Mouse (Mus musculus) lung, adult 2 months (tissue): ENCODE measurements around the gene Pym1. TPM values are rescaled to one million over a fixed set of nuclear protein-coding genes. Genes with fewer than 3 reads are reported as not detected.
A peak's percentile ranks its signal among the peaks of the same experiment; 100 is the strongest.
"Not testable (repeated sequence)": the region's sequence is repeated elsewhere in the genome, so short reads cannot be mapped to it uniquely, and the experiment has no call there.

ENCODE experiments used
- DNase-seq: peaks from one replicate; pipeline ENCODE4 v3.0.0; 2022
- H3K4me1 ChIP-seq: fragments of 200-500 bp; 2 replicates; pipeline ENCODE4 v1.6.1; 2011; ENCODE audit warnings: low read length; ENCODE audit not compliant: control insufficient read depth, insufficient read depth
- H3K4me3 ChIP-seq: fragments of 200-500 bp; replicated peaks from 2 replicates; pipeline ENCODE3; 2011; ENCODE audit warnings: low read depth, mild to moderate bottlenecking, control low read depth, low read length; ENCODE audit errors: extremely low read depth
- CTCF ChIP-seq: fragments of 200-500 bp; IDR thresholded peaks from 2 replicates; pipeline ENCODE4 v1.5.1; 2011; ENCODE audit warnings: mild to moderate bottlenecking, low read length, control low read depth; ENCODE audit not compliant: insufficient read depth
- POLR2A ChIP-seq: fragments of 200-500 bp; IDR thresholded peaks from 2 replicates; pipeline ENCODE4 v1.6.1; 2011; ENCODE audit warnings: low read depth, mild to moderate bottlenecking, control low read depth, low read length, borderline replicate concordance; ENCODE audit errors: extremely low read depth
- WGBS: fragments of 180-500 bp; shearing (Covaris S2); methylation state at CpG from one replicate; pipeline ENCODE4 v1.1.7; 2018; 5-methylcytosine and 5-hydroxymethylcytosine counted together
- polyA plus RNA-seq: library from polyadenylated mRNA; depleted of rRNA; stranded (reverse); fragments of >200 nt; gene quantifications from 2 replicates; pipeline ENCODE4 v1.2.3, GENCODE M21; 2012; rRNA removed

Pym1 gene
- polyA plus RNA-seq, result 15.9 and 22.4 TPM in 2 replicates

DNA sequence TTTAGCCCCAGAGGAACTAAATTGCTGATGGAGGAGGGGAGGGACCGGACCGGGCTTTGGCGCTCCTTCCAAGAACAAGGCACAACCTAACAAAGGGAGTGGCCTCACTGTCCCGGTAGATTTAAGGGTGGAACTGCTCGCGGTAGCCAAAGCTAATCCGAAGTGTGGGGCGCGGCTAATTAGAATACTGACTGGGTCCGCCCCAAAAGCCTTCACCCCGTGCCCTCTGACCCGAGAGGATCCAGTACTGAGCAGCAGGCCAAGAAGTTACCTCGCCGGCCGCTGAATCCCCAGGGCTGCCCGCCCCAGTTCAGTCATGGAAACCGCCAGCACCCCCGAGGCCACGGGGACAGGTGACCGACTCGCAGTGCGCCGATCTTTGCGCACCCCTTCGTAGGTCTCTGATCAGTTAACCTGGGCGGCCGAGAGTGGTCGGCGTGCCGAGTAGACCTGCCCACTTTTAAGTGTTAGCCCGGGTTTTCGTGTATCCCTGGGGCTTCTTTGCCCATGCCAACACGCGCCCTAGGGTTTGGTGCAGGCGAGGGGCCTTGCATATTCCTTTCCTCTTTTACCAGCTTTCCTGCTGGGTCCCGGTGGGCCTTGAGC is at the start of gene Pym1:
Pym1 (plus strand) TSS at position 244 of the 606 bp plus-strand sequence.
- peak within 1 kb of the TSS; percentile 88 for H3K4me3 ChIP-seq
- TF ChIP-seq CTCF (no peak), POLR2A (peak; percentile 66; the same call in 1 of the 2 replicates)
- DNase-seq, result peak; percentile 85
- WGBS, result under 1% methylated on average over 36 of the region's 36 CpGs
- H3K4me1 ChIP-seq, result peaks cover 17% of the 10 kb centered on the region

DNA sequence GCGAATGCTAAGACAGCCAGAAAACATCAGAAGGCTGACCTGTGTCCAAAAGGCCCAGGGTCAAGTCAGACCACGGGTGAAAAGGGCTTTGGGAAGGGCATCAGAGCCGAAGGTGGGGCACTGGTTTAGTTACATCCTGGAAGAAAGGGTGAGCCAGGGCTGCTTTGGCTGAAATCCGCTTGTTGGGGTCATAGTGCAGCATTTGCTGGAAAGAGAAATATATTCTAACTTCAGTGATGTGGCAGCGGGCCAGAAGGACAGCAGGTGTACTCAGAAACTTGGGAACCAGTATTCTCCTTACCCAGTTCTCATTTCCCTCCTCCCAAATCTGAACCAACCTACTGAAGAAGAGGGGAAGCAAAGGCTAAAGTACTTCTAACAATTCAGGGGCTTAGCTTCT is 48.7 kb upstream of the Pym1 start:
- TF ChIP-seq CTCF (no peak), POLR2A (no peak)
- Histone ChIP-seq H3K4me1 (peaks cover 5% of the 10 kb centered on the region), H3K4me3 (no peak overlapping the region)
- no peak for DNase-seq
- WGBS, result 82% methylated on average over 5 of the region's 5 CpGs

DNA sequence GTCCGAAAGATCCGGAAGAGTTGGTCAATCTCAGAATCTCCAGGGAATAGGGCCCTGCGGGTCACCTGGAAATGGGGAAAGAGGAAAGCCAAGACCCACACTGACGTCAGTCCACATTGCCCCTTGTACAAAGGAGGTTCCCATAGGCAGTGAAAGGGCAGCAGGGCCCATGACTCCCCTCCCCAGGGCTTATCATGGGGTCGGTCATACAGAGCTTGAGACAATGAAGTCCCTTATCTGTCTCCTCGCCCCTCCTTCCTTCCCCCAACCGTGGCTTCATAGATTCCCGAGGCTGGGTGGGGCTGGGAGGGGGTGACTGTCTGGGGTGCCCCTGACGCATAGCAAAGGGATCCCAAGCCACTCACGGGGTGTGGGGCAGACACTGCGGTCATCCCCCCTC is 48.1 kb upstream of the Pym1 start:
- peaks cover 6% of the 10 kb centered on the region for H3K4me1 ChIP-seq
- DNase-seq, result no peak
- WGBS, result 70% methylated on average over 11 of the region's 11 CpGs
- no peak for TF ChIP-seq POLR2A
- TF ChIP-seq CTCF, result no peak
- no peak overlapping the region for H3K4me3 ChIP-seq

DNA sequence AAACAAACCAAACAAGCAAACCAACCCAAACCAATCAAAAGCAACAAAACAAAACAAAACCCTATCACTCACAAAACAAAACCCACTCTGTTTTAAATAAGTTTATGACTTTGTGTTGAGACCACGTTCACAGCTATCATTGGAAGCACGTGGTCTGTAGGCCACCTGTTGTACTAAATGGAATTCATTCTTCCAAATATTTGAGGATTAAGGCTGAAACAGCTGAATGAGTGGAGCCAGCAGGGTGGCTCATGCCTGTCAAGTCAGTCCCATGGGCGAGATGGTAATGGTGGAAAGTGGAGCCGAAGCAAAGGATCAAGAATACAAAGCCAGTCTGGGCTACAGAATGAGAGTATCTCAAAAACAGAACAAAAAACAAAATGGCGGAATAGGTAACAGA is 47.0 kb upstream of the Pym1 start:
- no peak for DNase-seq
- H3K4me1 ChIP-seq, result peaks cover 8% of the 10 kb centered on the region; the same call in 1 of the 2 replicates
- no peak overlapping the region for H3K4me3 ChIP-seq
- TF ChIP-seq POLR2A, result no peak
- no peak for TF ChIP-seq CTCF
- 93% methylated on average over 5 of the region's 5 CpGs for WGBS

DNA sequence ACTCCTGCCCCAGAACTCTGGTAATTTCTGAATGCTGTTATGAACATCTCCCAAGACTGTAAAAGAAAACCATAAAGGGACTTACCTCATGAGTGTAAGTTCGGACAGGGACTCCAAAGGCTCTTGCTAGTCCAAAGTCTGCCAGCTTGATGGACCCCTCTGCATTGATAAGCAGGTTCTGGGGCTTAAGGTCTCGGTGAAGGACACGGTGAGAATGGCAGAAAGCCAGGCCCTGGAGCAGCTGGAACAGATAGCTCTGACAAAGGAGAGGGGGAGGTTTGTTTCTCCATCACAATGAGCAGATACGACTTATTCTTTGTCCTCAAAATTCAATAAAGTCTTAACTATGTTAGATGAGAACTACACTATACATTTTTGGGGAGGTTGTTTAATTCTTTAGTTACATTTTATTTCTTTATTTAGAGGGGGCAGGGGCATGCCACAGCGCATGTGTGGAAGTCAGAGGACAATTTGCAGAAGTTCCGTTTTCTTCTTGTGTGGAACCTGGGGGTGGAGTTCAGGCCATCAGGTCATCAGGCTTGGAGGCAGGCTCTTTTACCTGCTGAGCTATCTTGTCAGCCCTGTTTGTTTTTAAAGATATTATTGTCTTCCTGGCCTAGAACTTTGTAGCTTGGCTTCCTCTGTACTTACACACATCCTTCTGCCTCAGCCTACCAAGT is 45.2 kb upstream of the Pym1 start:
- 76% methylated on average over 6 of the region's 6 CpGs for WGBS
- peaks cover 8% of the 10 kb centered on the region; the same call in 1 of the 2 replicates for H3K4me1 ChIP-seq

DNA sequence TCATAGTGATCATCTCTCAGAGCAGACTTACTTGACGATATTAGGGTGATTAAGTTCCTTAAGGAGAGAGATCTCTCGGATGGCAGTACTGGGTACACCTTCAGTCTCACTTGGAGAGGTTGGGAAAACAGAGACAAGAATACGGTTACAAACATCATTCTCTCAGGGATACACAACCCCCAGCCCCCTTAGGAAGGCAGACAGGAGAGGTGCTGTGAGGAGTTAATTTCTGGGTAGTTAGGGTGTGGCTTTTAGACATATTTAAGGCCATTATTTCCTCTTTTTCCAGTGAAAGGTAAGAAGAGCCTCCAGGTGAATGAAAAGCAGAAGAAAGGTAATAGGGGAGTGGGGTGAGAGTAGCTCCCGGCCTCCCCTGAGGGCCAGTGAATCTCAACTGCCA is 43.8 kb upstream of the Pym1 start, which contains the start of gene Pmel:
Pmel (plus strand) TSS at position 301 of the 400 bp plus-strand sequence.
- peak within 1 kb of the TSS; percentile 85 for H3K4me3 ChIP-seq
- H3K4me1 ChIP-seq, result peaks cover 8% of the 10 kb centered on the region; the same call in 1 of the 2 replicates
- no peak for DNase-seq
- WGBS, result 26% methylated on average over 4 of the region's 4 CpGs
- no peak for TF ChIP-seq CTCF
- TF ChIP-seq POLR2A, result no peak

More for the DNA sequence above, 45.2 kb upstream of the Pym1 start:
- H3K4me3 ChIP-seq, result no peak overlapping the region
- DNase-seq, result no peak
- TF ChIP-seq CTCF (no peak), POLR2A (no peak)

DNA sequence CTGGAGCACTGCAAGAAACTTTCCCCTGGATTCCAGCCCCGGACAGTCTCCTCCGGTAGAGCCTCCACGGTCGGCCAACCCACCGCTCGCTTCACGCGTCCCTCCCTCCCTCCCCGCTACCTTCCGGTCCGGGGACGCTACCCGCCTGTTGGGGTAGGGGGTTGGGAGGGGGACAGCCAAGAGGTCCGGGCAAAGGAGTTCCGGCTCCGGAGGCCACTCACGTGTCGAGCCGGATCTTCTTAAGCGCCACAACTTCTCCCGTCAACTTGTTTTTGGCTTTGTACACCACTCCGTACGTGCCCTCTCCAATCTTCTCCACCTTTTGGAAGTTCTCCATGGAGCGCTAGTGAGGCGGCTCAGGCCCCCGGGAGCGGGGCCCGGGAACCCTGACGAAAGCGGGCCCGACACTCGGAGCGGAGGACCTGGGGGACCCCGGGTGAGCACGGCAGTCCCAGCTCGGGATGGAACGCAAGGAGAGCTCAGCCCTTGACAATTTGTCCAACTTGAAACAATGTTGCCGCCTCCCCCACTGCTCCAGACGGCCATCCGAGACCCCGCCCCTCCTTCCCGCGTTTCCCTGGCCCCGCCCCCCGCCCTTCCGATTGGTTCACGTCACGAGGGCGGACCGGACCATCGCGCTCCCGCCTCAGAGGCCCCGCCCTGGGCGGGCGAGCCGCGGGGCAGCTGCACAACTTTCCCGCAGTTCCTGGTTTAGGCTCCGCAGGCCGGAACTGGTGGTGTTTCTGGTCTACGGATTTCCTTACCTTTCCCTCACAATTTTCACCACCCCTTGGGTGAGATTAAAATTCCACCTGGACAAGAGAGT is 43.0 kb upstream of the Pym1 start, which contains the start of gene Cdk2:
Cdk2 (minus strand) TSS at position 541 of the 826 bp plus-strand sequence.
- H3K4me1 ChIP-seq, result peaks cover 8% of the 10 kb centered on the region; the same call in 1 of the 2 replicates
- DNase-seq, result peak; percentile 90
- TF ChIP-seq CTCF, result no peak
- TF ChIP-seq POLR2A, result peak; percentile 88; the same call in 1 of the 2 replicates
- peak within 1 kb of the TSS; percentile 85 for H3K4me3 ChIP-seq
- WGBS, result under 1% methylated on average over 62 of the region's 62 CpGs

DNA sequence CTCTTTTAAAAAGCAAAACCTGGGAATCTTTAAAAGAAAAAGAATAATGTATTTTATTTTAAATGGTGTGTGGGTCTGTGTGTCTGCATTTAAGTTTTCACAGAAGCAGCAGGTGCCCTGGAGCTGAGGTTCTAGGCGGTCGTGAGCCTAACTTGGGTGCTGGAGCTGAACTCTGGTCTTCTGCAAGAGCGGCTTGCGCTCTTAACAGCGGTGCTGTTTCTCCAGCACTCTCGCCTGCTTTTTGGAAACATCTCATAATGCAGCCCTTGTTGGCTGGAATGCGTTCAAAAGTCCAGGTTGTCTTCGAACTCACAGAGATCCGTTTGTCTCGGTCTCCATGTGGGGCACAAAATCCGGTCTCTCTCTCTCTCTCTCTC is 42.4 kb upstream of the Pym1 start:
- WGBS, result 13% methylated on average over 11 of the region's 11 CpGs
- no peak for DNase-seq
- TF ChIP-seq POLR2A, result no peak
- no peak for TF ChIP-seq CTCF
- Histone ChIP-seq H3K4me3 (peak overlapping the region; percentile 25), H3K4me1 (peaks cover 8% of the 10 kb centered on the region; the same call in 1 of the 2 replicates)

DNA sequence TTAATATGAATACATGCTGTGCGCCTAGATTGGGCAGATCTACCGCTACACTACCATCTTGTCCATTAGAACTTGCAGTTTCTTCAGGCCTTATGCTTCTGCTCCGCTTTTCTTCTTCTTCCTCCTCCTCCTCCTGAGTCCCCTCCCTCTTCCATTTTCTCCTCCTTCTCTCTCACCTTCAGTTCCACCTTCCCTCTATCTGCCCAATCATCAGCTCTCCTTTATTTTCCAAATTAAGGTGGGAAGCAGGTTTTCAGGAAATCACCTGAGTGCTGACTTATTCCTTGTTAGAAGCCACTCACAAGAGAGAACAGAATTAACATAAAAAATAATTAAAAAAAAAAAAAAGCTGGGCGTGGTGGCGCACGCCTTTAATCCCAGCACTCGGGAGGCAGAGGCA is 36.4 kb upstream of the Pym1 start:
- H3K4me3 ChIP-seq, H3K4me1 ChIP-seq, DNase-seq: not testable (repeated sequence)
- WGBS, result 93% methylated on average over 7 of the region's 7 CpGs
